Mouse (Mus musculus) kidney, postnatal 4 days (tissue): ENCODE results near the gene Gm5741.
"Not testable (repeated sequence)": the region's sequence is repeated elsewhere in the genome, so short reads cannot be mapped to it uniquely, and the experiment has no call there.

Experiments used
- DNase-seq, 2 experiments: peaks; one replicate each; pipeline ENCODE4 v3.0.0; 2021; ENCODE audit warnings: mixed read lengths in 2 of 2

The Gm5741 gene

GRCm38 (mm10) chr8:85067982-85068381 is at the start of gene Gm5741:
TSS of gene Gm5741 (minus strand) at chr8:85067982.
- DNase-seq = no peak

- DNase-seq = no peak
Measured at GRCm38 (mm10) chr8:85116984-85117383, 49.2 kb upstream of the Gm5741 start.

DNA sequence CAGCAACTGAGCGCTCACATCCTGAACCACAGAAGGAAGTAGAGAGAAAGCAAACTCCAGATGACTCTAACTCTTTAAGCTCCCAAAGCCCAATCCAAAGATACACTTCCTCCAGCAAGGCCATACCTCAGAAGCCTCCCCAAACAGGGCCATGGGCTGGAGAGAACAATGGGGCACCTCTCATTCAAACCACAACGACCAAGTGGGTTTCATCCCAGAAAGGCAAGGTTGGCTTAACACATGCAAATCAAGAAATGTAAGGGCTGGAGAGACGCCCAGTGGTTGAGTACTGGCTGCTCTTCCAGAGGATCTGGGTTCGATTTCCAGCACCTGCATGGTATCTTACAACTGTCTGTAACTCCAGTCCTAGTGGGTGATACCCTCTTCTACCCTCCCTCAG is 47.7 kb upstream of the Gm5741 start:
- no peak for DNase-seq

- no peak for DNase-seq
Measured at GRCm38 (mm10) chr8:85113241-85113640, 45.5 kb upstream of the Gm5741 start.

DNA sequence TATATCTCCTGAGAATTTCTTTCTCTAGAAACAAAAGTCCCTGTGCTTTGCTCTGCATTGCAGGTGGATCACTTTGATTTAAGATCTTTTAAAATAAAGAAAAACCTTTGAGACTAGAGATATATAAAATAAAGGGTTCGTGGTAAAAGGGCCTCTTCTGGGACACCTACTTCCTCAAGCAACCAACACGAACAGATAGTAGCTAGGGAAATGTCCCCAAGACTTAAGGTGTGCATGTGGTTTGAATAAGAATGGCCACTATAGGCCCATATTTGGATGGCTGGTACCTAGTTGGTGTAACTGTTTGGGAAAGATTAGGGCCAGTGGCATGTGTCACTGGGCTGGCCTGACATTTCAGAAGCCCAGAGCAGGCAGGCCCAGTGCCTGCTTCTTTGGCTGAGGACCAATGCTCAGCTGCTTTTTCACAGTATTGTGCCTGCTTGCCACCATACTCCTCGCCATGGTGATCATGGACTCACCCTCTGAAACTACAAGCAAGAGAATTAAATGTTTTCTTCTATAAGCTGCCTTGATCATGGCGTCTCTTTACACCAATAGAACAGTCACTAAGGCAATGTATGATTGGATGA is 32.4 kb upstream of the Gm5741 start:
- no peak for DNase-seq

- DNase-seq = no peak
Measured at GRCm38 (mm10) chr8:85096850-85097249, 29.1 kb upstream of the Gm5741 start.

DNA sequence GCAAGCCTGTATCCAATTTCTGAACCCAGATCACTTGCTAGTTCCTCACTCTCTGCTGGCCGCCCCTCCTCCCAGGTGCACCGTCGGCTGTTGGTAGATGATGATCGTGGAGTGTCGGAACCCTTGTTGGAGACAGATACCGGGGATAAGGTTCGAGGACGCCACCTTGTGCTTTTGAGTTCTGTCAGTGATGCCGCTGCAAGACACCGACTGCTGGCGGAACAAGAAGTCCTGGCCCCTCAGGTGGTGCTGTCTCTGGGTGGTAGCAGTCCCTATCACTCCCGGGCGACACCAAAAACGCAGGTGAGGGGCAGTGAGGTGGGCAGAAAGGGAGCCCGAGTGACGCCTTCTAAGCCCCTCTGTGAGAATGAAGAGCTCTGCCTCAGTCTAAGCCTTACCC is 28.4 kb upstream of the Gm5741 start:
- no peak for DNase-seq

DNA sequence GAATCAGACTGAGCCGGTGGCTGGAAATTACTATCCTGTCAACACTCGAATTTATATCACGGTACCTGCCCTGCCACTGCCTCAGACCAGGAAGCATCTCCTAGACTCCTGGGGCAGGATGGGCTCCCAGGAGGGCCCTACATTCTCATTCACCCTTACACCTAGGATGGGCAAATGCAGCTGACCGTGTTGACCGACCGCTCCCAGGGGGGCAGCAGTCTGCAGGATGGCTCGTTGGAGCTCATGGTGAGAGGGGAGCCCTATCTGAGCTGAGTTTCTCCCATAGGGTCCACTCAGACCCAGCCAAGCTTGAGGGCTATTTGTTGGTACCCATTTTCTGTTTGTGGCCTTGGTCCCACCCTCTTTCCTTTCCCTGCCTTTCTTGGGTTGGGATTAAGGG is 27.8 kb upstream of the Gm5741 start:
- DNase-seq = no peak

DNA sequence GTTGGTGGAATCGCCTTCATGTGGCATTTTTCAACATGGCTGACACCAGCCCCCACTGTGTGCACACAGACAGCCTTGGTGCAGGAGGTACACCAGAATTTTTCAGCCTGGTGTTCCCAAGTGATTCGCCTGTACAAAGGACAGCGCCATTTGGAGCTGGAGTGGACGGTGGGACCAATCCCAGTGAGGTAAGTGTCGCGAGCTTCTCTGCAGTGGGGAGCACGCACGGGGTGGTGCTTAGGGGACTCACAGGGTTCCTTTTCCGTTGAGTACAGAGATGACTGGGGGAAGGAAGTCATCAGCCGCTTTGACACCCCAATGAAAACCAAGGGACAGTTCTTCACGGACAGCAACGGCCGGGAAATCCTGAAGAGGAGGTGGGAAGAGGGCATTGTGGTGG is 27.3 kb upstream of the Gm5741 start:
- DNase-seq = no peak

GRCm38 (mm10) chr8:85091526-85092090 is 23.8 kb upstream of the Gm5741 start:
- no peak for DNase-seq

GRCm38 (mm10) chr8:85090856-85091255 is 23.1 kb upstream of the Gm5741 start:
- DNase-seq = no peak

- DNase-seq = no peak
Measured at GRCm38 (mm10) chr8:85088771-85089170, 21.0 kb upstream of the Gm5741 start.

DNA sequence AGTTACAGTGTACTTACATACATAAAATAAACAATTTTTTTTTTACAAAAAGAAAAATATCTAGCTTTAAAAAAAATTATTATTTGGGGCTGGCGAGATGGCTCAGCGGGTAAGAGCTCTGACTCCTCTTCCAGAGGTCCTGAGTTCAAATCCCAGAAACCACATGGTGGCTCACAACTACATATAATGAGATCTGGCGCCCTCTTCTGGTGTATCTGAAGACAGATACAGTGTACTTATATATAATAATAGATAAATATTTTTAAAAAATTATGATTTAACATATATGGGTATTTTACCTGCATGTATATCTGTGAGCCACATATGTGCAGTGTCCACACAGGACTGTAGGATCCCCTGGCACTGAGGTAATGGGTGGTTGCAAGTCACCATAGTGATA is 18.5 kb upstream of the Gm5741 start:
- no peak for DNase-seq

- DNase-seq = no peak
Measured at GRCm38 (mm10) chr8:85084633-85085032, 16.9 kb upstream of the Gm5741 start.

- peak; percentile 89 to 93 for DNase-seq
Measured at GRCm38 (mm10) chr8:85083108-85083813, 15.5 kb upstream of the Gm5741 start, which contains the start of gene Man2b1. TSS of gene Man2b1 (plus strand) at chr8:85083270.

DNA sequence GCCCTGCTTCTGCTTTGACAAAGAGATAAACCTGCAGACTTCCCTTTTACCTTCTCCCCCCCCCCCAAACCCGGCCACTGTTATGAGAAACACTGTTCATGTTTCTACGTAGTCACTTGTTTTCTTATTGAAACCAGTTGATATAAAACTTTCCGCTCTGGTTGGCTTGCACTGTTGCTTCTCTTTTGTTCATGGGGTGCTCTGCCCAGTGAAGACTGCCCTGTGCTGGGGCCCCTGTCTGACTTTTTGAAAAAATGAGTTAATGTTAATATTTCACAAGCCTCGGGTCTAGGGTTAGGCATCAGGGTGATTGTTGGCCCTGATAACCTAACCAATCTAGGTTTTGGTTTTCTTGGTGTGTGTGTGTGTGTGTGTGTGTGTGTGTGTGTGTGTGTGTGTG is 14.4 kb upstream of the Gm5741 start:
- not testable (repeated sequence) for DNase-seq

DNA sequence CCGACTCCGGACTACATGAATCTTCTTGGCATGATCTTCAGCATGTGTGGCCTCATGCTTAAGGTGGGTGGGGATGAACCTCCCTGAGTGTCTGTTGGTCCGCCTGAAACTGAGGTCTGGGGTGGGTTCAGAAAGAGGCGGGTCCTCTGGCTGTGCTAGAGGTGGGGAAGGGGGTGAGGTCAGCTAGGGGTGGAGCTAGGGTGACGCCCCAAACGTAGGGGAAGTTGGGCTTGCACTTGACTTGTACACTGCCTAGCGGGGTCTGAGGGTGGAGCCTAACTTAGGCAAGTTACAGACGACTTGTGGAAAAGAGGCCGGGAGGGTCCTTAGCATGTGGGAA is 13.4 kb upstream of the Gm5741 start, which contains the start of gene Wdr83:
Gene Wdr83, minus strand, starts transcription at position 91 of the 340 bp plus-strand sequence.
- DNase-seq = peak; percentile 57 to 69

GRCm38 (mm10) chr8:85080532-85081215 is 12.9 kb upstream of the Gm5741 start, which contains the start of gene Wdr83os:
TSS of gene Wdr83os (plus strand) at chr8:85080740.
- peak; percentile 63 to 77 for DNase-seq

- DNase-seq = peak in 1 of 2 experiments; percentile 59
Measured at GRCm38 (mm10) chr8:85080214-85080531, 12.4 kb upstream of the Gm5741 start.

DNA sequence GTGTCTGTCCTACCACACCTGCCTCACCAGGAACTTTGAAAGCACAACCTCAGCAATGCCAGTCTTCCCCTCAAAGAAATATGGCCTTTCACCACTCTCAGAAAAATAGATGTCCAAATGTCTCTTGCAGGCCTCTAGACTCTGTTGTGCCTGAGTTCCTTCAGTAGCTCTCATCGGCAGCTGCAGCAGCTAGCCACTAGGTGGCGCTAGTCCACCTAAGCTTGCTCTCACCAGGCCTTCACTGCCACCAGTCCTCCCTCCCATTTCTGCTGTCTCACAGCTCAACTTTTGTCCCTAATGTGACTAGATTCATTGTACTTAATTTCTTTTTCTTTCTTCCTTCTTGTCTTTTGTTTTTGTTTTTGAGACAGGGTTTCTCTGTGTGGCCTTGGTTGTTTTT is 9.2 kb upstream of the Gm5741 start:
- peak; percentile 82 to 88 for DNase-seq

- DNase-seq = peak; percentile 78 to 80
Measured at GRCm38 (mm10) chr8:85076001-85076400, 8.2 kb upstream of the Gm5741 start.

- DNase-seq = no peak
Measured at GRCm38 (mm10) chr8:85074617-85075016, 6.8 kb upstream of the Gm5741 start.

DNA sequence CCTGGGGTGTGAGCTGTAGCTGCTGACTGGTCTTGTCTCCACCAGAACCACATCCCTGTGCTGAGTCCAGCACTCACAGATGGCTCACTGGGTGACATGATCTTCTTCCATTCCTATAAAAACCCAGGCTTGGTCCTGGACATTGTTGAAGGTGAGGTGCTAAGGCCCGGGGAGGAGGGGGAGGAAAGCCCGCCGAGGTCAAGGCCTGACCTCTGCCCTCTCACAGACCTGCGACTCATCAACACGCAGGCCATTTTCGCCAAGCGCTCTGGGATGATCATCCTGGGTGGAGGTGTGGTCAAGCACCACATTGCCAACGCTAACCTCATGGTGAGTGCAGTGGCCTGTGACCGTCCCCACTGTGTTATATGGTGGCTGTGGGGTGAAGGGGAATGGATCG is 6.4 kb upstream of the Gm5741 start:
- no peak for DNase-seq
